Mouse (Mus musculus) right cerebral cortex, adult 2 months (tissue): ENCODE data around the gene Scgb2b15.
"Not testable (repeated sequence)": the region's sequence is repeated elsewhere in the genome, so short reads cannot be mapped to it uniquely, and the experiment has no call there.

Experiments
- DNase-seq, 2 experiments: peaks; one replicate each; pipeline ENCODE4 v3.0.0; 2021 to 2022; ENCODE audit warnings: low spot score in 2 of 2

Gene Scgb2b15

GRCm38 (mm10) chr7:32829562-32829961 lies at the start of gene Scgb2b15:
Gene Scgb2b15, minus strand, starts transcription at chr7:32829662.
- not testable (repeated sequence) for DNase-seq

- not testable (repeated sequence) for DNase-seq
Measured at GRCm38 (mm10) chr7:32836254-32836653, 6.8 kb upstream of the Scgb2b15 start, which contains the start of gene Scgb1b15. Gene Scgb1b15, plus strand, starts transcription at chr7:32836554.
